Mouse (Mus musculus): ENCODE results near the gene Arhgef2.

Arhgef2 gene

GRCm38 (mm10) chr3:88620992-88621536, 15.3 kb downstream of the Arhgef2 start:
- DNase-seq (ENCODE audit: low read depth) = peak; percentile 81

GRCm38 (mm10) chr3:88621537-88622112, 15.9 kb downstream of the Arhgef2 start:
- peak; percentile 56 for DNase-seq (ENCODE audit: low read depth)

GRCm38 (mm10) chr3:88622113-88622940, 16.6 kb downstream of the Arhgef2 start:
- DNase-seq (ENCODE audit: low read depth) = peak; percentile 70

- DNase-seq (ENCODE audit: low read depth) = peak; percentile 67
Observed at GRCm38 (mm10) chr3:88622941-88623345, 17.2 kb downstream of the Arhgef2 start.

- peak; percentile 50 for DNase-seq (ENCODE audit: low read depth)
Observed at GRCm38 (mm10) chr3:88623346-88624135, 17.8 kb downstream of the Arhgef2 start.

- DNase-seq (ENCODE audit: low read depth) = no peak
Observed at GRCm38 (mm10) chr3:88624324-88624723, 18.6 kb downstream of the Arhgef2 start.

- DNase-seq (ENCODE audit: low read depth) = no peak
Observed at GRCm38 (mm10) chr3:88624951-88625350, 19.2 kb downstream of the Arhgef2 start.

GRCm38 (mm10) chr3:88625531-88625930, 19.8 kb downstream of the Arhgef2 start:
- no peak for DNase-seq (ENCODE audit: low read depth)

GRCm38 (mm10) chr3:88626316-88626715, 20.6 kb downstream of the Arhgef2 start:
- no peak for DNase-seq (ENCODE audit: low read depth)

GRCm38 (mm10) chr3:88627114-88627513, 21.3 kb downstream of the Arhgef2 start:
- DNase-seq (ENCODE audit: low read depth) = no peak

- no peak for DNase-seq (ENCODE audit: low read depth)
Observed at GRCm38 (mm10) chr3:88627535-88627934, 21.8 kb downstream of the Arhgef2 start.

- no peak for DNase-seq (ENCODE audit: low read depth)
Observed at GRCm38 (mm10) chr3:88628766-88629165, 23.0 kb downstream of the Arhgef2 start.

- no peak for DNase-seq (ENCODE audit: low read depth)
Observed at GRCm38 (mm10) chr3:88629244-88629643, 23.5 kb downstream of the Arhgef2 start.

GRCm38 (mm10) chr3:88630018-88630417, 24.3 kb downstream of the Arhgef2 start:
- no peak for DNase-seq (ENCODE audit: low read depth)

- no peak for DNase-seq (ENCODE audit: low read depth)
Observed at GRCm38 (mm10) chr3:88630849-88631341, 25.1 kb downstream of the Arhgef2 start.

- DNase-seq (ENCODE audit: low read depth) = peak; percentile 53
Observed at GRCm38 (mm10) chr3:88631921-88632587, 26.3 kb downstream of the Arhgef2 start.

- DNase-seq (ENCODE audit: low read depth) = no peak
Observed at GRCm38 (mm10) chr3:88633056-88633455, 27.3 kb downstream of the Arhgef2 start.

- no peak for DNase-seq (ENCODE audit: low read depth)
Observed at GRCm38 (mm10) chr3:88635506-88636275, 29.9 kb downstream of the Arhgef2 start.

GRCm38 (mm10) chr3:88636555-88636986, 30.8 kb downstream of the Arhgef2 start:
- DNase-seq (ENCODE audit: low read depth) = no peak

GRCm38 (mm10) chr3:88637134-88637533, 31.4 kb downstream of the Arhgef2 start:
- DNase-seq (ENCODE audit: low read depth) = no peak

- no peak for DNase-seq (ENCODE audit: low read depth)
Observed at GRCm38 (mm10) chr3:88639239-88639638, 33.5 kb downstream of the Arhgef2 start.

Measured in induced T-regulatory cell, adult 2 months (primary cell).